Mouse (Mus musculus): ENCODE data around the gene Wdr81. TPM values are rescaled to one million over a fixed set of nuclear protein-coding genes. Genes with fewer than 3 reads are reported as not detected.

The Wdr81 gene
- polyA plus RNA-seq, 1 experiment from 2014 or later, result 6.1 TPM

GRCm38 (mm10) chr11:75470675-75471074 lies 16.2 kb upstream of the Wdr81 start:
- Histone ChIP-seq H3K4me2 (ENCODE audit: low read length) (no peak overlapping the region), H3K27ac (ENCODE audit: low read depth, low read length) (no peak overlapping the region), H3K9ac (ENCODE audit: low read depth, low read length) (no peak overlapping the region), H3K9me3 (ENCODE audit: control insufficient read depth, low read length) (no peaks in the 10 kb centered on the region), H3K27me3 (replicated peaks; ENCODE audit: control insufficient read depth, insufficient read depth, low read length) (no peaks in the 10 kb centered on the region), H3K36me3 (ENCODE audit: control insufficient read depth, insufficient read depth, low read length) (peaks cover 2% of the 10 kb centered on the region), H3K4me1 (ENCODE audit: control insufficient read depth, insufficient read depth, low read depth, low read length) (peaks cover 3% of the 10 kb centered on the region; the same call in 1 of the 2 replicates), H3K4me3 (ENCODE audit: low read length) (no peak overlapping the region)
- no peak for ATAC-seq
- WGBS, result 93% methylated on average over 3 of the region's 3 CpGs

DNA sequence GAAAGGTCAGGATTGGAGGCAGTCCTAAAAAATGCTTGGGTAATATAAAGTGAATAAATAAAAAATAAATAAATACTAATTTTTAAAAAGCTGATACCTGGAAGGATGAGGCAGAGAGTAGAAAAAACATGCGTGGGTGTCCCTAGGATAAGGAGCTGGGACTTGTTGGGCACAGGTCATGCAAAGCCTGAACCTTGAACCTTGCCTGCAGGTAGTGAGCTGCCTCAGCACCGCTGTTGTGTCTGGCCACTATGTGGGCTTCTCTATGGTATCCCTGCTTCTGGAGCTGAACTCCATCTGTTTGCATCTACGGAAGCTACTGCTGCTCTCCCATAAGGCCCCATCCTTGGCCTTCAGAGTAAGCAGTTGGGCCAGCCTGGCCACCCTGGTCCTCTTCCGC lies 14.7 kb upstream of the Wdr81 start:
- H3K36me3 ChIP-seq (ENCODE audit: control insufficient read depth, insufficient read depth, low read length), result peaks cover 10% of the 10 kb centered on the region
- H3K27me3 ChIP-seq (replicated peaks; ENCODE audit: control insufficient read depth, insufficient read depth, low read length), result no peaks in the 10 kb centered on the region
- ATAC-seq, result no peak
- no peak overlapping the region for H3K27ac ChIP-seq (ENCODE audit: low read depth, low read length)
- WGBS, result 92% methylated on average over 4 of the region's 4 CpGs
- H3K9ac ChIP-seq (ENCODE audit: low read depth, low read length), result no peak overlapping the region
- no peak overlapping the region for H3K4me3 ChIP-seq (ENCODE audit: low read length)
- peaks cover 3% of the 10 kb centered on the region; the same call in 1 of the 2 replicates for H3K4me1 ChIP-seq (ENCODE audit: control insufficient read depth, insufficient read depth, low read depth, low read length)
- H3K4me2 ChIP-seq (ENCODE audit: low read length), result no peak overlapping the region
- no peaks in the 10 kb centered on the region for H3K9me3 ChIP-seq (ENCODE audit: control insufficient read depth, low read length)

- H3K9me3 ChIP-seq (ENCODE audit: control insufficient read depth, low read length), result no peaks in the 10 kb centered on the region
- peak overlapping the region; percentile 58 for H3K4me2 ChIP-seq (ENCODE audit: low read length)
- no peaks in the 10 kb centered on the region for H3K27me3 ChIP-seq (replicated peaks; ENCODE audit: control insufficient read depth, insufficient read depth, low read length)
- WGBS, result 72% methylated on average over 7 of the region's 7 CpGs
- peaks cover 10% of the 10 kb centered on the region for H3K36me3 ChIP-seq (ENCODE audit: control insufficient read depth, insufficient read depth, low read length)
- peak overlapping the region; percentile 34 for H3K4me3 ChIP-seq (ENCODE audit: low read length)
- H3K9ac ChIP-seq (ENCODE audit: low read depth, low read length), result peak overlapping the region; percentile 55
- H3K4me1 ChIP-seq (ENCODE audit: control insufficient read depth, insufficient read depth, low read depth, low read length), result peaks cover 3% of the 10 kb centered on the region; the same call in 1 of the 2 replicates
- H3K27ac ChIP-seq (ENCODE audit: low read depth, low read length), result no peak overlapping the region
- ATAC-seq, result no peak
Measured at GRCm38 (mm10) chr11:75468410-75468809, 13.9 kb upstream of the Wdr81 start.

DNA sequence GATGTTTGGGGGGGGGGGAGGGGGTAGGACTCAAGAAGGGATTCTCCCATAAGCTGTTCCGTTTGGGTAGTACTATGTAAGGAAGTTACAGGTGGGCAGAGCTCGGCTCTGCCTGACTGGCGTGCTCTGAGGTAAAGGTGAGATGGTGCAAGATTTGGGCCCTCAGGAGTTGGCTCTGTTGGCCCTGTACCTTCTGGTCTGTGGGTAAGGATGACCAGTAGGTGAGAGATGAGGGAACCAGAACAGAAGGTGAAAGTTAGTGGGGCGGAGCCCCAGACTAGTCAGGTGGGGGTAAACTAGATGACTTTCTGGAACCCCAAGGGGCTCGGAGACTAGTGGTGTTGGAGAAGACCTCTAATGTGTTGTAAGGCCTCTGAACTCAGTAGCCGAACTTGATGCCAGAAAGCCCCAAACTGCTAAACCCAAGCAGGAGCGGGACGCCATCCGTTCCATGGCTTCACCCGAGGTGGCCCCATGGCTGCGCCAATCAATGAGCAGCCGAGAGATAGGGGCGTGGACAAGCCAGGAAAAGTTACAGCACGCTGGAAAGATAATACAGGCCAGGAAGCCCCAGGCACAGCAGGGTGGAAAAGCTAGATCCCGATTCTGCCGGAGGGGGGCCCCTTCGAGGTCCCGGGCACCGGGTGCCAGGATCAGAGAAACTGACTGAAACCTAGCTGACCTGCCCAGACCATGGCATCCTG lies 13.1 kb upstream of the Wdr81 start:
- WGBS, result 17% methylated on average over 19 of the region's 19 CpGs

DNA sequence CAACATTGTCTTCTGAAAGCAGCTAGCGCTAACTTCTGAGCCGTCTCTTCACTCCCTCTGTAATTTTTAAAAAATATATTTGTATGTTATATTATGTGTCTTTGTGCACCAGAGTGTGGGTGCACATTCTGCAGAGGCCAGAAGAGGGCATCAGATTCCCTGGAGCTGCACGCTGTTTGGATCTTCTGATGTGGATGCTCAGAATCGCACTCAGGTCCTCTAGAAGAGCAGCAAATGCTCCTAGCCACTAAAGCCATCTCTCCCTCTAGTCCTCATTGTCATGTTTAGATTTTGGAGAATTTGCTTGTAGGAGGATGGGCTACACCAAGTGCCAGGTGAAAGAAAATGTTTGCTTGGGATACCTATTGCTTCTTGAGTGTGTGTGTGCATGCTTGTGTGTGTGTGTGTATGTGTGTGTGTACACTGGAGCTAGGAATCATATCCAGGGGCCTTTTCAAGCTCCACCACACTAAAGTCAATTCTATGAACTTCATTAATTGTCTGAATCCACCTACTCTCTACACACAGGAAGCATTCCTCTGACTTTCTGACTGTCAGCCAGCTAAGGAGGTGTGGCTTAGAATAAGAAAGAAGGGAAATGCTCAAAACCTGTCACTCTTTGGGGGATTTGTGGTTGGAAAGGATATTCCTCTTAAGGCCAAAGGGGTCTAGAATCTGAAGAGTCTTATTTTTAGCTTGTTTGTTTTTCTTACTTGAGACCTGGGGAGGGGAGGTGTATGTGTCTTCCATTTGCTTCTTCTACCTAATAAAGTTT lies 12.4 kb upstream of the Wdr81 start:
- ATAC-seq, result no peak
- Histone ChIP-seq H3K9me3 (ENCODE audit: control insufficient read depth, low read length) (no peaks in the 10 kb centered on the region), H3K4me2 (ENCODE audit: low read length) (no peak overlapping the region), H3K4me1 (ENCODE audit: control insufficient read depth, insufficient read depth, low read depth, low read length) (peaks cover 17% of the 10 kb centered on the region), H3K36me3 (ENCODE audit: control insufficient read depth, insufficient read depth, low read length) (peaks cover 10% of the 10 kb centered on the region), H3K27me3 (replicated peaks; ENCODE audit: control insufficient read depth, insufficient read depth, low read length) (no peaks in the 10 kb centered on the region), H3K9ac (ENCODE audit: low read depth, low read length) (no peak overlapping the region), H3K27ac (ENCODE audit: low read depth, low read length) (no peak overlapping the region), H3K4me3 (ENCODE audit: low read length) (no peak overlapping the region)
- 99% methylated on average over 4 of the region's 4 CpGs for WGBS

More for the DNA sequence above, 13.1 kb upstream of the Wdr81 start:
- ATAC-seq, result no peak
- no peaks in the 10 kb centered on the region for H3K27me3 ChIP-seq (replicated peaks; ENCODE audit: control insufficient read depth, insufficient read depth, low read length)
- H3K4me3 ChIP-seq (ENCODE audit: low read length), result peak overlapping the region; percentile 34
- no peak overlapping the region for H3K27ac ChIP-seq (ENCODE audit: low read depth, low read length)
- no peaks in the 10 kb centered on the region for H3K9me3 ChIP-seq (ENCODE audit: control insufficient read depth, low read length)
- peaks cover 10% of the 10 kb centered on the region for H3K36me3 ChIP-seq (ENCODE audit: control insufficient read depth, insufficient read depth, low read length)
- peak overlapping the region; percentile 58 for H3K4me2 ChIP-seq (ENCODE audit: low read length)
- peak overlapping the region; percentile 55 for H3K9ac ChIP-seq (ENCODE audit: low read depth, low read length)
- peaks cover 10% of the 10 kb centered on the region for H3K4me1 ChIP-seq (ENCODE audit: control insufficient read depth, insufficient read depth, low read depth, low read length)

DNA sequence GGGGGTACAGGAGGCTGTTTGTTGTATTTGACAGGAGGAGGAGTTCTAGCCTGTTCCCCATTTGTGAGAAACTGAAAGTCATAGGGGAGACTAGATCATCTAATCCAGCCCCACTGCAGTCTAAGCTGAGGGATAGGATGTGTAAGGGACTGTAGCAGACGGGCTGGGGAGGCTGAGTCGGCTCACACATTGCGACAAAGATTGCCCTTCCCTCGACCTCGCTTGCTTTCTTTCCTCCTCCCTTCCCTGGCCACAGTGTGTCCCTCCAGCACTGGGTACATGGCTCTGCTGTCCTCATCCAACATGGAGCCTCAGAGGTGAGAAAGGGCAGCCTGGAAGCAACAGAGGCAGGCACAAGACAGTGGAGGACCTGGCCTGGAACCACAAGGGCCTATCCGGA lies 10.5 kb upstream of the Wdr81 start:
- 89% methylated on average over 6 of the region's 6 CpGs for WGBS

DNA sequence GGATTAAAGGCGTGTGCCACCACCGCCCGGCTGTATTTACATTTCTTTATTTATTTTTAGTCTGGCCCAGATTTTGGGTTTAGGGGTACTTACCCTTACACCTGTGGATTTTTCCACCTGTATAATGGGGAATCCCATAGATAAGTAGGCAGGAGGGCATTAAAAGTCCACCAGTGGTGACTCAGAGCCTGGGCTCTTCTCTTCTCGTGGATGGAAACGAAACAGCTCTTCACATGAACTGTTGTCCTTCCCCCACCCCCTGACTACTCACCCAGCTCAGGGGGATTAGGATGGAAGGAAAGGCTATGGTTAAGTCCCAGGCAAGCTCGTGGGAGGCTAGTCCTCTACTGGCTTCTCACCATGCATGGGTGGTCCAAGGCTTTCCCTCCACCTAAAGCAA lies 9.9 kb upstream of the Wdr81 start:
- Histone ChIP-seq H3K9ac (ENCODE audit: low read depth, low read length) (no peak overlapping the region), H3K4me1 (ENCODE audit: control insufficient read depth, insufficient read depth, low read depth, low read length) (peaks cover 26% of the 10 kb centered on the region), H3K4me2 (ENCODE audit: low read length) (no peak overlapping the region), H3K27ac (ENCODE audit: low read depth, low read length) (no peak overlapping the region), H3K9me3 (ENCODE audit: control insufficient read depth, low read length) (no peaks in the 10 kb centered on the region), H3K36me3 (ENCODE audit: control insufficient read depth, insufficient read depth, low read length) (peaks cover 10% of the 10 kb centered on the region), H3K27me3 (replicated peaks; ENCODE audit: control insufficient read depth, insufficient read depth, low read length) (no peaks in the 10 kb centered on the region), H3K4me3 (ENCODE audit: low read length) (no peak overlapping the region)
- no peak for ATAC-seq
- 90% methylated on average over 6 of the region's 6 CpGs for WGBS

More for the DNA sequence above, 10.5 kb upstream of the Wdr81 start:
- Histone ChIP-seq H3K4me2 (ENCODE audit: low read length) (no peak overlapping the region), H3K27me3 (replicated peaks; ENCODE audit: control insufficient read depth, insufficient read depth, low read length) (no peaks in the 10 kb centered on the region), H3K27ac (ENCODE audit: low read depth, low read length) (no peak overlapping the region), H3K9ac (ENCODE audit: low read depth, low read length) (no peak overlapping the region), H3K9me3 (ENCODE audit: control insufficient read depth, low read length) (no peaks in the 10 kb centered on the region), H3K4me3 (ENCODE audit: low read length) (no peak overlapping the region), H3K4me1 (ENCODE audit: control insufficient read depth, insufficient read depth, low read depth, low read length) (peaks cover 22% of the 10 kb centered on the region), H3K36me3 (ENCODE audit: control insufficient read depth, insufficient read depth, low read length) (peaks cover 10% of the 10 kb centered on the region)
- no peak for ATAC-seq

DNA sequence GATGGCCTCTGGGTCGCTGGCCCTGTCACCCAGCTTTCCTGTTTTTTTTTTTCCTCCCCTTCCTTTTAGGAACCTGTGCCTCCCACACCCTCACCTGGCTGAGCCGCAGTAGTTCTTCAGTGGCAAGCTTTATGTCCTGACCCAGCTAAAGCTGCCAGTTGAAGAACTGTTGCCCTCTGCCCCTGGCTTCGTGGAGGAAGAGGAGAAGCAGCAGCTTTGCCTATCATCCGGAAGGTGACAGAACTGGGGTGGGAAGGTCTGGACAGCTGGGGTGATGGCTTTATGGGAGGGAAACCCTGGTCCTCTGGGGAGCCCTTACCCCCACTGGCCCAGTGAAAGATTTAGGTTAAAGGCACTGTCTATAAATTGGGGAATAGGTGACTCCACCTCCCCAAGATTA lies 9.1 kb upstream of the Wdr81 start:
- peaks cover 10% of the 10 kb centered on the region for H3K36me3 ChIP-seq (ENCODE audit: control insufficient read depth, insufficient read depth, low read length)
- H3K9me3 ChIP-seq (ENCODE audit: control insufficient read depth, low read length), result no peaks in the 10 kb centered on the region
- H3K4me3 ChIP-seq (ENCODE audit: low read length), result no peak overlapping the region
- peak overlapping the region; percentile 1; the same call in 1 of the 2 replicates for H3K9ac ChIP-seq (ENCODE audit: low read depth, low read length)
- H3K27me3 ChIP-seq (replicated peaks; ENCODE audit: control insufficient read depth, insufficient read depth, low read length), result no peaks in the 10 kb centered on the region
- WGBS, result 70% methylated on average over 4 of the region's 4 CpGs
- ATAC-seq, result no peak
- peaks cover 26% of the 10 kb centered on the region for H3K4me1 ChIP-seq (ENCODE audit: control insufficient read depth, insufficient read depth, low read depth, low read length)
- no peak overlapping the region for H3K27ac ChIP-seq (ENCODE audit: low read depth, low read length)
- H3K4me2 ChIP-seq (ENCODE audit: low read length), result no peak overlapping the region

- Histone ChIP-seq H3K4me1 (ENCODE audit: control insufficient read depth, insufficient read depth, low read depth, low read length) (peaks cover 24% of the 10 kb centered on the region), H3K4me2 (ENCODE audit: low read length) (peak overlapping the region; percentile 78), H3K27me3 (replicated peaks; ENCODE audit: control insufficient read depth, insufficient read depth, low read length) (no peaks in the 10 kb centered on the region), H3K9ac (ENCODE audit: low read depth, low read length) (peak overlapping the region; percentile 86; the same call in 1 of the 2 replicates), H3K27ac (ENCODE audit: low read depth, low read length) (no peak overlapping the region; the same call in 1 of the 2 replicates), H3K36me3 (ENCODE audit: control insufficient read depth, insufficient read depth, low read length) (peaks cover 10% of the 10 kb centered on the region), H3K9me3 (ENCODE audit: control insufficient read depth, low read length) (no peaks in the 10 kb centered on the region), H3K4me3 (ENCODE audit: low read length) (peak overlapping the region; percentile 86)
- ATAC-seq, result no peak
- WGBS, result 4% methylated on average over 9 of the region's 9 CpGs
Measured at GRCm38 (mm10) chr11:75462865-75463336, 8.4 kb upstream of the Wdr81 start.

All from hindbrain, embryonic 16.5 days (tissue).